Mouse (Mus musculus) cerebellum, adult 2 months (tissue): ENCODE measurements around the gene Crim1.

ENCODE experiments used
- CTCF ChIP-seq: fragments of 200-500 bp; IDR thresholded peaks from 2 replicates; pipeline ENCODE4 v1.5.1; 2011; ENCODE audit warnings: low read depth, mild to moderate bottlenecking, control low read depth, low read length, moderate library complexity, borderline replicate concordance; ENCODE audit not compliant: insufficient read depth
- POLR2A ChIP-seq: fragments of 200-500 bp; IDR thresholded peaks from 2 replicates; pipeline ENCODE4 v1.6.1; 2011; ENCODE audit warnings: low read length, control low read depth, borderline replicate concordance; ENCODE audit not compliant: insufficient read depth

GRCm38 (mm10) chr17:78347111-78347801 lies 147.2 kb downstream of the Crim1 start:
- TF ChIP-seq CTCF (no peak), POLR2A (no peak)
